Mouse (Mus musculus) Muller cell, postnatal 12 days (primary cell): ENCODE measurements around the gene Fmnl2.

ENCODE experiments used
- DNase-seq: peaks from one replicate; pipeline ENCODE4 v3.0.0-alpha.2; 2015; ENCODE audit errors: inconsistent ontology term

The Fmnl2 gene

DNA sequence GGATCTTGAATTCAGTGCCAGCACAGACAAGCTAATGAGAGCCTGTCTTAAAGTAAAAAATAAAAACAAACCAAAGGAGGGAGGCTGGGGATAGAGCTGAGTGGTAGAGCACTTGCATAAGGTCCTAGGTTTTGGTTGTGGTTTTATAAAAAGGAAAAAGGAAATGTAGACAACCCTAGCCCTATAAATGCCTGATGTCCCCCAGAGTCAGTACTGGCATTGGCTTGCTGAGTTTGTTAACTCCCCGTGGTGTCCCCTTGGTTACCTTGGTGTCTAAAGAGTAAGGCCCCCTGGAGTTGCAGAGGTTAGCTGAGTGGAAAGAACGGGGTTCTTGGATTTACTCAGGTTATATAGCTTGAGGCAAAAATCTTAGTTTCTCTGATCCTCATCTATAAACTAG, 55.7 kb downstream of the Fmnl2 start:
- DNase-seq = no peak

DNA sequence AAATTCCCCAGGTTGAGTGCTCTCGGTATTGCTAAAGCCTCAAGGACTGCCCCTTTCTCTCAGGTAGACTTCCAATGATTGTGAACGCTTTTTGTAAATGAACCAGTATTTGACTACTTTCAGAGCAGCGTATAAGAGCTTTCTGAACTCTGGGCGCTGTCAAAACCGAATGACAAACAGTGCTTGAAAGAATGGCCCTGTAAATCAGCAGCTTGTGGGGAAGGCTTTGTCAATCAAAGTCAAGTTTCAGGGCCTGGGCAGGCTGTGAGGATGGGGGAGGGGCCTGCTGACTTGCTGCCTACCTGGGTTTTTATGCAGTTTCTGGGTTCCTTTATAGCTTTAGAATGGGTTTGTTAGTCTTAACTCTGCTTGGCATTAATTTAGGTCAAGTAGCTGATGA, 56.1 kb downstream of the Fmnl2 start:
- DNase-seq = no peak

DNA sequence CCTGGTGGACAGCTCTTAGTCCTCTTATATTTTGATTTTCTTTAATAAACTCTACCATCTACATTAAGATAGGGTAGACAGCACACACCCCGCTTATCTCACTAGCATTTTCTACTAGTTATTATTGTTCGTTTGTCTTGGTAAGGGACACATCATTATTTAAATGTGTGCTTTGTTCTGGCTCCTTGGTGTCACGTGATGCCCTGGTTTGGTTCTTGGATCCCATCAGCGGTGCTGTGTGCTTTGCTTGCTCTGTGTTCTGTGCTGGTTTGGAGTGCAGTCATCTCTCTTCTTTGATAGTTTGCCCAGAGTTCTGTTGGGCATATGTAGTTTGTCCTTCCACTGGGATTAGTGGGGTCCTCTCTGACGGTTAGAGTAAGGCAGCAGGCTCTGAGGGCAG, 57.9 kb downstream of the Fmnl2 start:
- DNase-seq = no peak

DNA sequence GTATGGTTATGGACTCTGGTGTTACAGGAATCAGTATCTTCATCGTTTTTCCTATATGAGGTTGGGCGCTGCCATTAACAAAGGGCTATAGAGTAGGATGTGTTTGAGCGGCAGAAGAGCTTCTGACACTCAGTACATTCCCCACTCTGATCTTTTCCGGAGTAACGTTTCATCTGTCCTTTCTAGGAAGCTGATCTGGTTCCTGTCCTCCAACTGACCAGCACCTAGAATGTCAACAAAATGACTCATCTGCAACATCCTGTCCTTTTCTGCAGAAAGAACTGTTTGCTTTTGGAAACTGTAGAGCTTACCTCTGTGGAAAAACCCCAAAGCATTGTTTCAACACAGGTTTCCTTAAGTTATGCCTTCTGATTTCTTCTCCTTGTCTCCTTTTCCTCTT, 60.4 kb downstream of the Fmnl2 start:
- no peak for DNase-seq

DNA sequence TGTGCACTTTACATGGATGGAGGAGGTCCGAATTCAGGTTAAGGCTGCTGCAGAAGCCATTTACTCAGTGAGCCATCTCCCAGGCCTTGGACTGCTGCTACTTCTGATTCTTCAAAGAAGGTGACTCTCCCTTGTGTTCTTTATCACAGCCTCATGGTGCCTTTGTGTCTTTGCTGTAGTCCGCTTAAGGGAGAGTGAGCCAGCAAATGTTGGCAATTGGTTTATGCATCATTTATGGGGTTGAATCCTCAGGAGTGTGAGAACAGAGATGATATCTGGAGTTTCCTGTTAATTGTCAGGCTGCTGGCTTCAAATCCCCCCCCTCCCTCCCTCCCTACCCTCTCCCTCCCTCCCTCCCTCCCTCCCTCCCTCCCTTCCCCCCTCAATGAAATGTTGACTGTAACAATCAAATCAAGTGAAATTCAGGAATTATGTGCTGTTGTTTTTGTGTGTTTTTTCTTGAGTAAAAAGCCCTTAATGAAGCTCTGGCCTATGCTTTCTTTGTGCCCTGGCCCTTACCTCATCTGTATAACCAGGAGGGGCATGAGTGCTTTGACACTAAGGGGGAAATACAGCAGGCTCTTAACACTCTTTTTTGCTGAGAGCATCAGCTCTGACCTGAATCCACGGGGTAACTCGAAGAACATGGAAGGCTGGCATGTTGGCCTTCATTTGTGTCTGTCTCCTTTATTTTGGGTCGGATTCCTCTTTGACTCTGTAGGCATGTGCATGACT, 63.2 kb downstream of the Fmnl2 start:
- DNase-seq = no peak

DNA sequence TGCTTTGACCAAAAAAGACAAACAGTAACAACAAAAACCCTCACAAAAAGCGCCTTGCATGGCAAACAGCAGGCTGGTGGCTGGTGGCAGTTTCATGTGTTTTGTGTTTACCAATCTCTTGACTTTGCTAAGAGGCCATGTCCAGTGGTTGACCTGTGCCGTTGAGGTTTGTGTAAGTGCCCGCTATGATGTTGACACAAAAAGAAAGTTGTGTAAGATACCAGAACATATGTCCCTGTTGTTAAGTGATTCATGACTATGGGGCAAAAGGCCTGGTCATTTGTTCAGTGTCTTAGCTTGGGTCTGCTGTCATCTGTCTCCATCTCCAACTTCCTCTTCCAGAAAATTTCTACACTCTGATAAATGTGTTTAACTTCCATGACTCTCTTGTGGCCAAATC, 67.4 kb downstream of the Fmnl2 start:
- no peak for DNase-seq

DNA sequence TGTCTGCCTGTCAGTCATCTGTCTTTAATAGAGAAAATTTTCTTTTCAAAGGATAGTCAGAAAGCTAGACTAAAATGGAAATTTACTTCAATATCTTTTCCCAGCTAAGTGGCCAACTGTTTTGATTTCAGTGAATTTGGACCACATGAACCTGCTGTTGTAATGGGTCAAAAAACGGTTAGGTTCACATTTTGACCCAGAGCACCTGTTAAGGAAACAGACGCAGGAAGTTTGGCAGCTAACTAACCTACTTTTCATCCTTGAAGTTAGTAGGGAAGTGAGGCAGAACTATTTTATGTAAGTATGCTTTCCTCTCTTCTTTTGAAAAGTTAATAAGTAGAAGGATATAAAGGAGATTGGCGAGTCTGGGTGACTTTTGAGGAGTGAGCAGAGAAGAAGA, 69.7 kb downstream of the Fmnl2 start:
- DNase-seq = no peak

DNA sequence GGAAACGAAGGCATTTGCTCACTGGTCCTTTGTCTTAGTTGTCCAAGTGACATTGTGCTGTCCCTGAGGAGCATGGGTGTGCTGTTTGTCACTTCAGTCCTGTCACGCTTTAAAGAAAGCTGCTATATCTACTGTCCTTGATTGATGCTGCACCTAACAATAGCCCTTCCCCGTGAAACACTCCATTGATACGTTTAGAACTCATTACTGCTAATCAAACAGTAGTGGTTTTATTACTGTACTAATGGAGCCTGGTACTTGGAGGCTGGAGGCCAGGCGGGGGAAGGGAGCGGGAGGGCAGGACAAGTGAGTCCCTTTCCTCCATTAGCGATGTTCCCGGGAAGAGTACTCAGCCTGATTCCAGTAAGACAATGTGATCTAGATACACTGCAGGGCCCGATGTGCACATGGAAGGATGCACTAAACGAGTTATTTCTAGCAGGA, 70.2 kb downstream of the Fmnl2 start:
- peak; percentile 83 for DNase-seq

DNA sequence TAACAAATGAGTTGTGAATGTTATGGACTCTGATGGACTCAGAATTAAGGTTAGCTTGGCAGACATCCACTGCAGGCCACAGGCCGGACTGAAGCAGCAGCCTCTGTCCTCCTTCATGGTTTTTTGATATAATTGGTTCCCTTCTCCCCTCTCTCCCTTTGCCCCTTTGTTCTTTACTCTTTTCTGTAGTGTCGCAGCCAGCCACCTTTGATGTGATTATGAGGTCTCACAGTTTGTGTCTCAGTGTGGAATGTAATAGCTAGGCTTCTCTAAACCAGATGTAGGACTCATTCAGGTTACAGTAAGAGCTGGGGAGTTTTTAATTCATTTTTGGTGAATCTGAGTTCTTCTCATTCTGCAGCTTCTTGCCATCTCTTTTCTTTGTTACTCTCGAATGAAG, 70.7 kb downstream of the Fmnl2 start:
- no peak for DNase-seq

DNA sequence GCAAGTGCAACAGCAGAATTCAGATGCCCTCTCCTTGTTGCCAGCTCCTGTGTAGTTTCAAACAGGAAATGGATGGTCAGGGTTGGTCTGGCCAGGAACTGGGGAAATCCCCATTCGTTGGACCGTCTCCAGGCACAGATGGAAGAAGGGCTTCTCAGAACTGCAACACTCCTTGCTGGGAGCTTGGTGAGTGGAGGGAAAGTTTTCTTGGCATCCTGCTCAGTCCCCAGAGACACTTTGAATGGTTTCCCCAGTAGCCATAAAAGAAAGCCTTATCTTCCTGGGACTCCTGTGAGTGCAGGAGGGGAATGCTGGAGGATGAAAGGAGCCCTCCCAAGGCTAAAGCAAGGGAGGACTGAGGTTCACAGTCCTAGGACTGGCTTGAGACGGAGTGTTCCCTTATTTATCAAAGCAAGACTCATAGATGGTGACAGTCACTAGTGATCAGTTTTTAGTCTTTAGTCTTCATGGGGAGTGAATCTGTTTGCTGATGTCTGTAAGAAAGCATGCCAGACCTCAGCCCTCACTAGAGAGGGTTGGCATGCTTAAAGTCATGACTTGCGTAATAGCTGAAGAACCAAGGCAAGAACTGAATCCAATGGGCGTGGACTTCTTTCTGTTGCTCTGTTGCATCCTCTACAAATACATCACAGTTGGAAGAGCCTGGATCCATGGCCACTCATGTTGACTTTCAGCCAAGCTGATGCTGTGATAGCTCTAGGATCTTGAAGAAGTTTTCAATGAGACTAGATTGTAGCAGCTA, 72.6 kb downstream of the Fmnl2 start:
- peak; percentile 80 for DNase-seq

DNA sequence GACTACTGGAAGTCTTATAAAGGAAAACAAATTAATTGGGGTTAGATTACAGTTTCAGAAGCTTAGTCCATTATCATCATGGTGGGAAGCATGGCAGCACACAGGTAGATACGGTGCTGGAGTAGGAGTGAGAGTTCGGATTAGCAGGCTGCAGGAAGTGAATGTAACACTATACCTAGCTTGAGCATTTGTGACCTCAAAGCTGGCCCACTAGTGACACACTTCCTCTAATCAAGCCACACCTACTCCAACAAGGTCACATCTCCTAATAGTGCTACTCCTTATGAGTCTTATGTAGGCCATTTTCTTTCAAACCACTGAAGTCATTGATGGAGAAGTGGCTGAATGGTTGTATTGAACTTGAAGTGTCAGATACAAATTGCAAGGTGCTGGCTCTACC, 73.7 kb downstream of the Fmnl2 start:
- no peak for DNase-seq

DNA sequence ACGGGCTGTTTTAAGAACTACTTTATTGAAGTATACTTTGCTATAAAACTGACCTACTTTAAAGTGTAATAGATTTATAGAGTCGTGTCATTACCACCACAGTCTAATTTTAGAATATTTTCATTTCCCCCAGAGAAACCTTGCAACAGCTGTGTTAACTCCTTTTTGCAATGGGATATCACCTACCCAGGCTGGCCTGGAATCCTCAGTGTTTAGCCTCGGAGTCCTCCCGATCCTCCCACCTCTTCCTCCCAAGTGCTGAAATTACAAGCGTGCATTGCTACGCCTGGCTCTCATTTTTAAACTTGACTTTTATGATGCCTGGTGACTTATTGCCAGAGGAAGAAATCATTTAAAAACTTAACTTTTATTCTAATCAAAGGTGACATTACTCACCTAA, 78.2 kb downstream of the Fmnl2 start:
- no peak for DNase-seq

DNA sequence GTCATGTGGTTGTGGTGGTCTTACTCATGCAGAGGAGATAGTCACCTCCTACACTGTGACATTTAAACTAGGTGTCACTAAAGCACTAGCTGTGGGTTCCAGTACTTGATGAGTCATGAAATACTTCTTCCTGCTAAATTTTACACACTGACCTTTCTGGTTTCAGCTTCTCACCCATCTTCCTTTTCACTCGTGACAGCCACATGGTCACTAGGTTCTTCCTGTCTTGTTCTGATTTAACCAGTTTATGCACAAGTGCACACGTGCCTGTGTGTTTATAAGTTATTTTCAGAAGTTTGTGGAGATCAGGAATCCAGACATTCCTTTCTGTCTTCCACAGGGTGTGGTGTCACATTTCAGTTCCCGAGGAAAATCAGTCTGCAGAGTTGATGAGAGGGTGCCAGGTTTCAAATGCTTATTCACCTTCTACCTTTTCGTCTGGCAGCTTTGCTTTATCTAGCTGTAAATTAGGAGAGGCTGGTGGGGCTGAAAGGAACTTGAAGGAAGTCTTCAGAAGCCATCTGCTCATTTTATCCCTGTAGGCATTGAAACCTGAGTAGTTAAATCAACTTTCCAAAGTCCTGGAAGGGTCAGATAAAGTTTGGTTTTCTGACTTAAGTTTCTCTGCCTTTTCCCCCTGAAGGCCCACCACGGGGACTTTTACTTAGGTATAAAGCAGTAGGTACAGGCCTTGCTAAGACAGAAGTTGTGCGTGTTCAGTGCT, 80.9 kb downstream of the Fmnl2 start:
- DNase-seq = peak; percentile 71

DNA sequence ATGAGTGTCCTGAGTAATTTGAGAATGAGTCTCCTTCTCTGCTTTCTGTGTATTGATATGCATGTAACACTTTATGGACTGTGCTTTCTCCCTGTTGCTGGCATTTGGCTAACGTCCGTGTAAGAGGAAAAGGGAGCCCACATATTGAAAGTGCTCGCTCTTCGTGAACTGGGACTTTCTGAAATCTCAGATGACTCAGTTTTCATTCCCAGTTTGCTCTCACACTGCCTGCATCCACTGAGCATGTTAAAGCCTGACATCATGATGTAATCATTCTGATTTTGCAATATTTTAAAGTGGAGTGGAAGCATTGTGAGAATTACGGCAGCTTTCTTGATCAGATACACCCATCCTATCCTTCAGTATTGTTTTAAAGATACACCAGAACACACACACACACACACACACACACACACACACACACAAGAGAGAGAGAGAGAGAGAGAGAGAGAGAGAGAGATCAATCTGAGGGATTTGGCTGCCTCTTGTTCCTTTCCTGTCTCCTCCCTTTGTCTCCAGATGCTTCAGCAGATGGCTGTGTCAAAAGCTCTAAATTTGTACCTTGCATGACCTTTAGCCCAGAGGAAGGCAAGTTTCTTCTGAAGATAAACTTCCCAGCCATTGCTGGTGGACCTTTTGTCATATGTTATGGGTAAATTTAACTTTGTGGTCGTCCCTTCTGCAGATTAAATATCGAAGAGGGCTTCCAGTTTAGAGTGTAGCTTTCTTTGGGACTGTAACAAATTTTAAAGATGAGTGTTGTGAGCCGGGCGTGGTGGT, 86.2 kb downstream of the Fmnl2 start:
- DNase-seq = peak; percentile 56

DNA sequence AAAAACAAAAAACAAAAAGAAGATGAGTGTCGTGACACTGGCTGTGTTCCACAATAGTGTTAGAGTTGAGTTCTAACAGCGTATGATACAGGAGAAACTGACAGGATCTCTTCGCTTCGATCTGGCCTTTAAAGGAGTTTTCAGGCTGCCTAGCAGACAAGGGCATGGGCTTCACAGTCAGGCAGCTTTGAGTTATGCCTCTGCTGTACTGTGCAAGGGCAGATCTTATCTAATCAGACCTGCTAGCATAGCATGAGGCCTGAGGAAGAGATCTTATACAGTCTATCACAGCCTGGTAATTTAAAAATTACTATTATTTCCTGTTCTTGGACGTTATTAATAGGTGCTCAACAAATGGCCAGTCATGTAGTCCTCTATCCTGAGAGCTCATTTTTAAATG, 86.9 kb downstream of the Fmnl2 start:
- DNase-seq = no peak

DNA sequence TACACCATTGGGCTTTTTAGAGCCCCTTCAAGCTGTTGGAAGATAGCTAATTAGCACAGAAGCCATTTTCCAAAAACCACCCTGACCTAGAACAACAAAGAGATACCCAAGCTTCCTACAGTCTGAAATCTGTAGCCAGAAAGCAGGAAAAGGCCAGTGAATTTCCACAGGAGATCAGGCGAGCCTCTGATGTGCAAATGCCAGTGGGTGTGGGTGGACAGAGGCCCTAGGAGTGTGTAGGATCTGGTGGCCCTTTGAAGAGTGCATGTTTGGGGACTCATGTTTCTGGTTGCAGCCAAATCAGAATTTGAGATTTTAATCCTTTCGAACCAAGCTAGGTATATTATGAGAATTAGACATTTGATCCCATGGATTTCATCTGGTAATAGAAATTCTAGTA, 88.4 kb downstream of the Fmnl2 start:
- DNase-seq = no peak

DNA sequence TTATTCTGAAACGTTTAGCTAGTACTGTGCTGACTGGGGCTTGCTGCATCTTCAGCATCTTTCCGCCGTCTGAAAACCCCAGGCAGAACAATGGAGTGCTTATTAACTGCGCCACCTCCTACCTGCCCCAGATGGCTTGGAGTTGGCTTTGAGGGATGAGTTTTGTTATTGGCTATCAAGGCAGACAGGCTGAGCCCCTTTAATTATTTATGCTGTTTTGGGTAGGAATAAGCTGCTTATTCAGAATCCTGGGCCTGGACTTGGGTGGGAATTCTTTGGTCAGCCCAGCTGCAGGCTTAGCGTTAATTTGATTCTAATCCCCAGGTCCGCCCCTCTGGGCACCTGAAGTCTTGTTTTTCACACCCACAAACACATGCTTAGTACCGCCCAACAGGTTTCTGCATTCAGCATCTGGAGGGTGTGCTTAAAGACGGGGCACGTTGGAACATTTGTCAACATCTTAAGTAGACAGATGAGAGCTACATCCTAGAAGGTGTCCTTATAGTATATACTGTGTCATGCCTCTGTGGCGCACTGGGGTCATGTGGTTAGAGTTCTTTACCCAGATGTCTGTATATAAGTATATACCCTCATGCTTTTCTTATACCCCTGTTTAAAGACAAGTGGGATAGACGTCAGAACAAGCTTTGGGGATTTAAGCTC, 89.0 kb downstream of the Fmnl2 start:
- DNase-seq = peak; percentile 71

DNA sequence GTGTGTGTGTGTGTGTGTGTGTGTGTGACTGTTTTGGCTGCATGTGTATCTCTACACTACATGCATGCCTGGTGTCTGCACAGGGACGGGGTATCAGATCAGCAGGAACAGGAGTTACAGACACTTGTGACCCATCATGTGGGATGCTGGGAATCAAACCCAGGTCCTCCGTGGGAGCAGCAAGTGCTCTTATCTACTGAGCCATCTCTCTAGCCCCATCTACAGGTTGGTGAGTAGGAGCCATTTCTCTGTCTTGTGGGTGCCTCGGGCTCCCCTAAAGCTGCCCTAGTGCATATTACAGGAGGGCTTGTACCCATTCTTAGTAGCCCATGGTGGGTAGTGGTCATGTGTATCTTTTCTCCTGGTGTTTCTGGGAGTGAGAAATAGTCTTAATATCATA, 90.7 kb downstream of the Fmnl2 start:
- DNase-seq = no peak

DNA sequence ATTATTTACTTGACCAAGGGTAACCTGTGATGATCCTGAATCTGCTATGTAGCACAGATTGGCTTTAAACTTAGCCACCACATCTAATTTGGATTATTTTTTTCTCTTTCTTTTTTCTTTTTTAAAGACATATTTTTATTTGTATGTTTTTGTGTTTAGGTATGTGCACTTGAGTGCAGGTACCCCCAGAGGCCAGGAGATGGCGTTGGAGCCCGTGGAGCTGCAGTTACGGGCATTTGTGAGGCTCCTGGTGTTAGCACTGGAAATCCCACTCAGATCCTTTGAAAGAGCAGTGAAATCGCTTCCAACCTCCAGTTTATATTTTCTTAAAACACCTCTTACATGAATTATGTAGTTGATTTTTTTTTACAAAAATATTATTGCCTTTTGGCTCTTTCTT, 91.9 kb downstream of the Fmnl2 start:
- no peak for DNase-seq

DNA sequence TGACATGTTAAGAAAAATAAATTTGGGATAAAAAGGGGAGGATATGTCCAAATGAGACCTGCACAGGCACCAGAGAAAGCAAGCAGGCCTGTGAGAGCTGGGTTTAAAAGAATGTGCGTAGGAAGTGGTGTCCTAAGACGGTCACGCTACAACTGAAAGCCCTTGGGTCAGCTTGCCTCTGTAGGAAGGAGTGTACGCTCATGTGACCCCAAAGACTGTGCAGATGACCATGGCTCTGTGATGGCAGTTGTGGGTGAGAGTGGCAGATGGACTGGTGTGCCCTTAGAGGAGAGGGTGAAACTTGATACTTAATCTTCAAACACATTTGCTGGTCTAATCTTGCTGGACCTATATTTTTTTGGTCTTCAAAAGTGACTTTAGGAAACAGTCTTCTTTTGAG, 92.6 kb downstream of the Fmnl2 start:
- no peak for DNase-seq

DNA sequence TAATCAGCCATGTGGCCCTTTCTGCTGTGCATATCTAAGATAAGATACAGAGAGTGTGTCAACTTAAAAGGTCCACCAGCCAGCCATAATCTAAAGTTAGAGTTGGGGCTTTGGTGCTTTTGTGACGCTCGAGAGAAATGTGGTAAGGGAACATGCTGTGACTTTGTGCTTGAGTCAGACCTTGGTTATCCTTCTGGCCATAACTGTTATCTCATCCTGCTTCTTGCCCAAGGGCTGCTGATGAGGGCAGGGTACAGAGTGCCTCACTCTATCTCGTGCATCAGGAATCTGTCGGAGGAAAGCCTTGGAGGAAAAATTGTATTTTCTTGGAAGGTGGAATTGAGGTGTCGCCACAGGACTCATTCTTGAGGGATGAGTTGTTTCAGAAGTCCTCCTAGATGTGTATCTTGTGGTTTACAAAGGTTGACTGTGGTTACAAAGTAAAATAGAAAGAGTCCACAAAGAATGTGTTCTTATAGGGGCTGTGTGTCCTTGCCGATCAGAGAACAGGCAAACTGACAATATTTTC, 94.6 kb downstream of the Fmnl2 start:
- DNase-seq = no peak
